Mouse (Mus musculus): ENCODE data around the gene Lrmda.

DNA sequence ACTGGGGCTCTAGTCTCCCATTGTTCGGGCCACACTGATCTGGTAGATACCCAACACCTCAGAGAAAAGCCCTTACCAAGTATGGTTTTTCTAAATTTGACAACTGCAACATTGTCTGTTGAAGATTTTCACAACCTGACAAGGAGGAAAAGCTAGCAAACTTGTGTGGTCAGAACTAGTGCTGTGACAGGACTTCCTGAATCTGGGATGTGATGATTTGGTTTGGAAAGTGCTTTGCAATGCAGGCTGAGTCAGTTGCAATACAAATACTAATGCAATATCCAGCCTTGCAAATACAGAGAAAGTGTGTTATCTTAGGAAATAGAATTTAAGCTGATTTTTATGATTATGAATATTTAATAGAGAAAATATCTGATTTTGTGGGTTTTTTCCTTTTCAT is 357.6 kb downstream of the Lrmda start:
- TF ChIP-seq CTCF (IDR thresholded peaks at IDR 0.05; ENCODE audit: low read depth) (no peak), EP300 (IDR thresholded peaks at IDR 0.05; ENCODE audit: low read depth) (no peak)

All from heart, postnatal 0 days (tissue).